Mouse (Mus musculus) thymus, postnatal 25 days (tissue): ENCODE data around the gene Klhl6.
"Not testable (repeated sequence)": the region's sequence is repeated elsewhere in the genome, so short reads cannot be mapped to it uniquely, and the experiment has no call there.

Source experiments
- DNase-seq: peaks from one replicate; pipeline ENCODE4 v3.0.0; 2022

The Klhl6 gene

GRCm38 (mm10) chr16:19982537-19983257 is at the start of gene Klhl6:
Klhl6 (minus strand) TSS chr16:19983037.
- peak; percentile 79 for DNase-seq

- not testable (repeated sequence) for DNase-seq
Measured at GRCm38 (mm10) chr16:20027241-20027640, 44.4 kb upstream of the Klhl6 start.

- DNase-seq: no peak
Measured at GRCm38 (mm10) chr16:20022821-20023220, 40.0 kb upstream of the Klhl6 start.

GRCm38 (mm10) chr16:20021848-20022247 is 39.0 kb upstream of the Klhl6 start:
- DNase-seq: no peak

- DNase-seq: no peak
Measured at GRCm38 (mm10) chr16:20012647-20013046, 29.8 kb upstream of the Klhl6 start.

- DNase-seq: no peak
Measured at GRCm38 (mm10) chr16:20006066-20006465, 23.2 kb upstream of the Klhl6 start.

GRCm38 (mm10) chr16:20000286-20000685 is 17.4 kb upstream of the Klhl6 start:
- DNase-seq: not testable (repeated sequence)

- no peak for DNase-seq
Measured at GRCm38 (mm10) chr16:19997616-19998015, 14.8 kb upstream of the Klhl6 start.

GRCm38 (mm10) chr16:19996913-19997312 is 14.1 kb upstream of the Klhl6 start:
- DNase-seq: not testable (repeated sequence)

GRCm38 (mm10) chr16:19995818-19996217 is 13.0 kb upstream of the Klhl6 start:
- no peak for DNase-seq

- no peak for DNase-seq
Measured at GRCm38 (mm10) chr16:19993278-19993677, 10.4 kb upstream of the Klhl6 start.

- DNase-seq: no peak
Measured at GRCm38 (mm10) chr16:19990536-19990935, 7.7 kb upstream of the Klhl6 start.

- no peak for DNase-seq
Measured at GRCm38 (mm10) chr16:19987589-19987988, 4.8 kb upstream of the Klhl6 start.

- DNase-seq: no peak
Measured at GRCm38 (mm10) chr16:19984884-19985643, 2.2 kb upstream of the Klhl6 start.

- DNase-seq: no peak
Measured at GRCm38 (mm10) chr16:19983559-19983958, 722 bp upstream of the Klhl6 start.

GRCm38 (mm10) chr16:19981684-19982083 is 1.2 kb downstream of the Klhl6 start:
- no peak for DNase-seq

- DNase-seq: no peak
Measured at GRCm38 (mm10) chr16:19981006-19981405, 1.8 kb downstream of the Klhl6 start.

GRCm38 (mm10) chr16:19979755-19980154 is 3.1 kb downstream of the Klhl6 start:
- no peak for DNase-seq

GRCm38 (mm10) chr16:19977282-19977681 is 5.6 kb downstream of the Klhl6 start:
- DNase-seq: no peak

- DNase-seq: no peak
Measured at GRCm38 (mm10) chr16:19976825-19977224, 6.0 kb downstream of the Klhl6 start.

GRCm38 (mm10) chr16:19975432-19975831 is 7.4 kb downstream of the Klhl6 start:
- DNase-seq: no peak

GRCm38 (mm10) chr16:19973480-19973879 is 9.4 kb downstream of the Klhl6 start:
- no peak for DNase-seq

- no peak for DNase-seq
Measured at GRCm38 (mm10) chr16:19972736-19973350, 10.0 kb downstream of the Klhl6 start.

GRCm38 (mm10) chr16:19969506-19969905 is 13.3 kb downstream of the Klhl6 start:
- no peak for DNase-seq
